Mouse (Mus musculus) erythroblast, embryonic 14.5 days (primary cell): ENCODE data around the gene Herpud2.

Experiments
- GATA1 ChIP-seq: IDR thresholded peaks from 2 replicates; pipeline ENCODE4 v1.6.1; 2012; ENCODE audit warnings: low read length, inconsistent platforms, mixed read lengths
- TAL1 ChIP-seq: IDR thresholded peaks from 3 replicates; pipeline ENCODE4 v1.6.1; 2012; ENCODE audit warnings: low read length, inconsistent platforms, mixed read lengths

DNA sequence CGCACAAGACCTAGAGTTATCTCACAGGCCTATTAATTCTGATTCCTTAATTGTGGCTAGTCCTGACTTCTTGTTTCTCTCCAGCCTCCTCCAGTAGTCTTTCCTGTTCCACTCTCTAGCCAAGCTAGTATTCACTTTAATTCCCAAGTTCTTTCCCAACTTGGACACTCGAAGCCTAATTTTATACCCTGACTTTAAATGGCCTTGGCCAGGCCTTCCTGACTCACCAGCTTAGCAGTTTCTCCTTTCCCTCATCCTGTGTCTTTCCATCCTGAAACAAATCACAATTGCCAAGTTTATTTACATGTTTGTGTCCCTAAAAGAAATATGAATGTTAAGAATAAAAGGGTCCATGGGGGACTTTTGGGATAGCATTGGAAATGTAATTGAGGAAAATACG is 9.6 kb downstream of the Herpud2 start:
- TF ChIP-seq GATA1, result no peak
- TF ChIP-seq TAL1, result no peak
